Mouse (Mus musculus): ENCODE data around the gene Psmb8. TPM values are rescaled to one million over a fixed set of nuclear protein-coding genes. Genes with fewer than 3 reads are reported as not detected.

Gene Psmb8
- polyA plus RNA-seq, 1 experiment from 2014 or later = 4.8 TPM

GRCm38 (mm10) chr17:34172528-34172927 lies 25.0 kb upstream of the Psmb8 start:
- H3K27me3 ChIP-seq (ENCODE audit: control insufficient read depth, insufficient read depth, low read length) = no peaks in the 10 kb centered on the region
- 93% methylated on average over 5 of the region's 5 CpGs for WGBS

GRCm38 (mm10) chr17:34174075-34174474 lies 23.4 kb upstream of the Psmb8 start:
- Histone ChIP-seq H3K9ac (ENCODE audit: low read depth, low read length) (no peak overlapping the region), H3K36me3 (ENCODE audit: control insufficient read depth, insufficient read depth, low read length) (no peaks in the 10 kb centered on the region), H3K27ac (ENCODE audit: low read depth, low read length) (no peak overlapping the region), H3K9me3 (ENCODE audit: control insufficient read depth, low read length) (peaks cover 11% of the 10 kb centered on the region), H3K27me3 (ENCODE audit: control insufficient read depth, insufficient read depth, low read length) (no peaks in the 10 kb centered on the region), H3K4me1 (ENCODE audit: control insufficient read depth, insufficient read depth, low read length) (no peaks in the 10 kb centered on the region), H3K4me2 (replicated peaks; ENCODE audit: low read depth, low read length) (no peak overlapping the region), H3K4me3 (ENCODE audit: low read length) (no peak overlapping the region)
- 38% methylated on average over 1 of the region's 1 CpGs for WGBS
- no peak for ATAC-seq (ENCODE audit: low FRiP score, low TSS enrichment)

More at GRCm38 (mm10) chr17:34172528-34172927, 25.0 kb upstream of the Psmb8 start:
- no peak overlapping the region for H3K9ac ChIP-seq (ENCODE audit: low read depth, low read length)
- H3K36me3 ChIP-seq (ENCODE audit: control insufficient read depth, insufficient read depth, low read length) = no peaks in the 10 kb centered on the region
- no peak overlapping the region for H3K4me3 ChIP-seq (ENCODE audit: low read length)
- H3K9me3 ChIP-seq (ENCODE audit: control insufficient read depth, low read length) = peaks cover 10% of the 10 kb centered on the region
- no peak overlapping the region for H3K27ac ChIP-seq (ENCODE audit: low read depth, low read length)
- H3K4me1 ChIP-seq (ENCODE audit: control insufficient read depth, insufficient read depth, low read length) = no peaks in the 10 kb centered on the region
- H3K4me2 ChIP-seq (replicated peaks; ENCODE audit: low read depth, low read length) = no peak overlapping the region
- no peak; the same call in 1 of the 2 replicates for ATAC-seq (ENCODE audit: low FRiP score, low TSS enrichment)

- WGBS = 70% methylated on average over 4 of the region's 4 CpGs
- Histone ChIP-seq H3K4me1 (ENCODE audit: control insufficient read depth, insufficient read depth, low read length) (no peaks in the 10 kb centered on the region), H3K9me3 (ENCODE audit: control insufficient read depth, low read length) (peaks cover 11% of the 10 kb centered on the region), H3K27me3 (ENCODE audit: control insufficient read depth, insufficient read depth, low read length) (no peaks in the 10 kb centered on the region), H3K4me3 (ENCODE audit: low read length) (no peak overlapping the region), H3K36me3 (ENCODE audit: control insufficient read depth, insufficient read depth, low read length) (no peaks in the 10 kb centered on the region), H3K4me2 (replicated peaks; ENCODE audit: low read depth, low read length) (no peak overlapping the region), H3K27ac (ENCODE audit: low read depth, low read length) (no peak overlapping the region), H3K9ac (ENCODE audit: low read depth, low read length) (no peak overlapping the region)
- no peak for ATAC-seq (ENCODE audit: low FRiP score, low TSS enrichment)
Measured at GRCm38 (mm10) chr17:34177179-34177578, 20.3 kb upstream of the Psmb8 start.

DNA sequence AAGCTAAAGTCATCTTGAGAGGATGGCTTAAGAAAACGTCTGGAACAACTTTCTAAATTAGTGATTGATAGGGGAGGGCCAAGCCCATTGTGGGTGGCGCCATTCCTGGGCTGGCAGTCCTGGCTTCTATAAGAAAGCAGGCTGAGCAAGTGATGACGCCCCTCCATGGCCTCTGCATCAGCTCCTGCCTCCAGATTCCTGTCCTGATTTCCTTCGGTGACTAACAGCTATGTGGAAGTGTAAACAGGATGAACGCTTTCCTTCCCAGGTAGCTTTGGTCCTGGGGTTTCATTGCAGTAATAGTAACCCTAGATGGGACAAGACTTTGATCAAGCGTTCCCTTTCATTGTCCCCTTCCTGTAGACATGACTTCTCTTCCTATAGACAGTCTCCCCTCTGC lies 18.5 kb upstream of the Psmb8 start:
- no peaks in the 10 kb centered on the region for H3K4me1 ChIP-seq (ENCODE audit: control insufficient read depth, insufficient read depth, low read length)
- peaks cover 6% of the 10 kb centered on the region; the same call in 1 of the 2 replicates for H3K9me3 ChIP-seq (ENCODE audit: control insufficient read depth, low read length)
- H3K27me3 ChIP-seq (ENCODE audit: control insufficient read depth, insufficient read depth, low read length) = 0 out of 2 replicates have a peak, but pooled peaks cover 11% of the 10 kb centered on the region
- no peak overlapping the region for H3K9ac ChIP-seq (ENCODE audit: low read depth, low read length)
- H3K36me3 ChIP-seq (ENCODE audit: control insufficient read depth, insufficient read depth, low read length) = no peaks in the 10 kb centered on the region
- WGBS = 65% methylated on average over 6 of the region's 6 CpGs
- no peak for ATAC-seq (ENCODE audit: low FRiP score, low TSS enrichment)
- no peak overlapping the region for H3K4me2 ChIP-seq (replicated peaks; ENCODE audit: low read depth, low read length)
- H3K27ac ChIP-seq (ENCODE audit: low read depth, low read length) = no peak overlapping the region
- no peak overlapping the region for H3K4me3 ChIP-seq (ENCODE audit: low read length)

- H3K27me3 ChIP-seq (ENCODE audit: control insufficient read depth, insufficient read depth, low read length) = peaks cover 12% of the 10 kb centered on the region; the same call in 1 of the 2 replicates
- no peak overlapping the region for H3K4me2 ChIP-seq (replicated peaks; ENCODE audit: low read depth, low read length)
- H3K36me3 ChIP-seq (ENCODE audit: control insufficient read depth, insufficient read depth, low read length) = no peaks in the 10 kb centered on the region
- no peak overlapping the region for H3K4me3 ChIP-seq (ENCODE audit: low read length)
- 76% methylated on average over 13 of the region's 13 CpGs for WGBS
- H3K27ac ChIP-seq (ENCODE audit: low read depth, low read length) = no peak overlapping the region
- H3K4me1 ChIP-seq (ENCODE audit: control insufficient read depth, insufficient read depth, low read length) = no peaks in the 10 kb centered on the region
- H3K9me3 ChIP-seq (ENCODE audit: control insufficient read depth, low read length) = peaks cover 6% of the 10 kb centered on the region; the same call in 1 of the 2 replicates
- no peak for ATAC-seq (ENCODE audit: low FRiP score, low TSS enrichment)
- H3K9ac ChIP-seq (ENCODE audit: low read depth, low read length) = no peak overlapping the region
Measured at GRCm38 (mm10) chr17:34179913-34180859, 17.3 kb upstream of the Psmb8 start.

DNA sequence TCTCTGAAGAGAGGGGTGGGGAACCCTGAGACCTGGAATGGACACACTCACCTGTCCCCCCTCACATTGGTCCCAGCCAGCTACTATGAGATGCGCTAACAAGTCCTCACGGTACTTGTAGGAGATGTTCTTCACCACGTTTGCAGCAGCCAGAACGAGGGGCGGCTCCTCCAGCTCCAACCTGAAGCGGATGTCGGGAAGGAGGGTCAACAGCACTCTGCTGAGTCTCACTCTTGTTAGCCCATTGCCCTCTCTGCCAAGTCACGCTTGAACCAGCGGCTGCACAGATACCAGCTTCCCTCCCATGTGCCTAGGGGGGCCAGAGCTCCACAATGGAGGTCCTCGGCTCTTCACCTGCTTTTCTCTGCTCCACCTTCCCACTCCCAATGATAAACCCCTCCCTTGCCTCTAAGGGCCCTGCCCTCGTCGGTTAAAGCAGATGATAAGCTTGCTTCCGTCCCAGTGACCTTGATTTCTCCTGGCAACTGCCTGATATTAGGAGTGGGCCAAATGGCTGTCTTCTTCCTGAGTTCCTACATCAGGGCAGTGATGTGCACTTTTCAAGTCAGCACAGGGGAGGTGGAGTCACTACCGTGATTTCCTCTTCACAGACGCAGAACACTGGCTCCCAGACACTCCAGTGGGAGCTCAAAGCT lies 13.8 kb upstream of the Psmb8 start:
- no peak for ATAC-seq (ENCODE audit: low FRiP score, low TSS enrichment)
- 70% methylated on average over 15 of the region's 15 CpGs for WGBS
- peaks cover 31% of the 10 kb centered on the region for H3K27me3 ChIP-seq (ENCODE audit: control insufficient read depth, insufficient read depth, low read length)

GRCm38 (mm10) chr17:34185526-34185925 lies 12.0 kb upstream of the Psmb8 start:
- no peak overlapping the region for H3K4me3 ChIP-seq (ENCODE audit: low read length)
- no peaks in the 10 kb centered on the region for H3K36me3 ChIP-seq (ENCODE audit: control insufficient read depth, insufficient read depth, low read length)
- WGBS = 85% methylated on average over 9 of the region's 9 CpGs
- H3K27ac ChIP-seq (ENCODE audit: low read depth, low read length) = no peak overlapping the region
- H3K4me1 ChIP-seq (ENCODE audit: control insufficient read depth, insufficient read depth, low read length) = no peaks in the 10 kb centered on the region
- H3K9me3 ChIP-seq (ENCODE audit: control insufficient read depth, low read length) = no peaks in the 10 kb centered on the region
- H3K9ac ChIP-seq (ENCODE audit: low read depth, low read length) = no peak overlapping the region
- no peak for ATAC-seq (ENCODE audit: low FRiP score, low TSS enrichment)
- H3K27me3 ChIP-seq (ENCODE audit: control insufficient read depth, insufficient read depth, low read length) = peaks cover 36% of the 10 kb centered on the region
- H3K4me2 ChIP-seq (replicated peaks; ENCODE audit: low read depth, low read length) = no peak overlapping the region

More for the DNA sequence above, 13.8 kb upstream of the Psmb8 start:
- Histone ChIP-seq H3K4me3 (ENCODE audit: low read length) (no peak overlapping the region), H3K27ac (ENCODE audit: low read depth, low read length) (no peak overlapping the region), H3K4me1 (ENCODE audit: control insufficient read depth, insufficient read depth, low read length) (no peaks in the 10 kb centered on the region), H3K4me2 (replicated peaks; ENCODE audit: low read depth, low read length) (no peak overlapping the region), H3K9me3 (ENCODE audit: control insufficient read depth, low read length) (no peaks in the 10 kb centered on the region), H3K36me3 (ENCODE audit: control insufficient read depth, insufficient read depth, low read length) (no peaks in the 10 kb centered on the region), H3K9ac (ENCODE audit: low read depth, low read length) (no peak overlapping the region)

GRCm38 (mm10) chr17:34186885-34187260 lies 10.6 kb upstream of the Psmb8 start:
- WGBS = 4% methylated on average over 14 of the region's 14 CpGs
- Histone ChIP-seq H3K27me3 (ENCODE audit: control insufficient read depth, insufficient read depth, low read length) (peaks cover 36% of the 10 kb centered on the region), H3K27ac (ENCODE audit: low read depth, low read length) (no peak overlapping the region), H3K9me3 (ENCODE audit: control insufficient read depth, low read length) (no peaks in the 10 kb centered on the region), H3K4me2 (replicated peaks; ENCODE audit: low read depth, low read length) (peak overlapping the region; percentile 82), H3K36me3 (ENCODE audit: control insufficient read depth, insufficient read depth, low read length) (no peaks in the 10 kb centered on the region), H3K4me3 (ENCODE audit: low read length) (peak overlapping the region; percentile 52), H3K9ac (ENCODE audit: low read depth, low read length) (peak overlapping the region; percentile 42; the same call in 1 of the 2 replicates), H3K4me1 (ENCODE audit: control insufficient read depth, insufficient read depth, low read length) (no peaks in the 10 kb centered on the region)
- peak; percentile 56 for ATAC-seq (ENCODE audit: low FRiP score, low TSS enrichment)

Measured in kidney, embryonic 14.5 days (tissue).